7 mouse cellular contexts compared by ENCODE assay signal in the genomic region with DNA sequence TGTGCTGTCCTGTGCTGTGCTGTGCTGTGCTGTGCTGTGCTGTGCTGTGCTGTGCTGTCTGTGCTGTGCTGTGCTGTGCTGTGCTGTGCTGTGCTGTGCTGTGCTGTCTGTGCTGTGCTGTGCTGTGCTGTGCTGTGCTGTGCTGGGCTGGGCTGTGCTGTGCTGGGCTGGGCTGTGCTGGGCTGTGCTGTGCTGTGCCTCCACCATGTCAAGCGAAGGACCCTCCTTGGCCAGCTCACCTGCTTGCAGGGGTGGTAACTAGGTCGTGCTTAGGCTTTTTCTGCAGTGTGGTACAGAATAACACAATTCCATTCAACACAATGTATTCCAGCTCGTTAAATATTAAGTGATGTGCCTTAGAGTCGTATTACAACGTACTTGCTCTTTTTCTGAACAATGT. TPM values are rescaled to one million over a fixed set of nuclear protein-coding genes. Genes with fewer than 3 reads are reported as not detected.
"Had no signal": no experiment of that assay in that cellular context is flagged by ENCODE, and none has a peak within 500 bp of the region (broad histone marks: within the 10 kb centered on the region; RNA-seq: fewer than 3 reads in every experiment).

No protein-coding gene starts in this region.

RNA-seq across cellular contexts. Expression of gene Gm525, which starts 8.3 kb away (rescaled TPM):
- polyA plus RNA-seq: neural tube, embryonic 11.5 days; neural tube, embryonic 12.5 days; neural tube, embryonic 13.5 days; neural tube, embryonic 14.5 days; neural tube, embryonic 15.5 days; small intestine, adult 2 months; spleen, adult 2 months had no signal
